Mouse (Mus musculus): ENCODE data around the gene Izumo1. TPM values are rescaled to one million over a fixed set of nuclear protein-coding genes. Genes with fewer than 3 reads are reported as not detected.
A peak's percentile ranks its signal among the peaks of the same experiment; 100 is the strongest.

Izumo1 gene
- polyA plus RNA-seq, 1 experiment from 2014 or later: 0.13 TPM

- no peaks in the 10 kb centered on the region for H3K9me3 ChIP-seq
- H3K4me3 ChIP-seq (replicated peaks): no peak overlapping the region
- H3K27ac ChIP-seq: peak overlapping the region; percentile 29; the same call in 1 of the 2 replicates
- H3K4me2 ChIP-seq: no peak overlapping the region
- ATAC-seq (ENCODE audit: insufficient number of reproducible peaks, insufficient read depth, low FRiP score, low TSS enrichment, low read depth): no peak
- H3K27me3 ChIP-seq: peaks cover 23% of the 10 kb centered on the region
- H3K9ac ChIP-seq (replicated peaks): 0 out of 2 replicates have a peak overlapping the region, but pooled peaks have one; percentile 8
- peaks cover 26% of the 10 kb centered on the region for H3K4me1 ChIP-seq (replicated peaks)
- H3K36me3 ChIP-seq: peaks cover 14% of the 10 kb centered on the region; the same call in 1 of the 2 replicates
- WGBS: 84% methylated on average over 15 of the region's 15 CpGs
Measured at GRCm38 (mm10) chr7:45635711-45636688, 14.4 kb downstream of the Izumo1 start.

- Histone ChIP-seq H3K9me3 (no peaks in the 10 kb centered on the region), H3K4me3 (replicated peaks) (no peak overlapping the region), H3K27me3 (peaks cover 8% of the 10 kb centered on the region), H3K4me2 (peak overlapping the region; percentile 51; the same call in 1 of the 2 replicates), H3K27ac (no peak overlapping the region), H3K9ac (replicated peaks) (no peak overlapping the region), H3K4me1 (replicated peaks) (peaks cover 36% of the 10 kb centered on the region), H3K36me3 (peaks cover 14% of the 10 kb centered on the region; the same call in 1 of the 2 replicates)
- ATAC-seq (ENCODE audit: insufficient number of reproducible peaks, insufficient read depth, low FRiP score, low TSS enrichment, low read depth): no peak
- 93% methylated on average over 6 of the region's 6 CpGs for WGBS
Measured at GRCm38 (mm10) chr7:45637710-45638109, 16.1 kb downstream of the Izumo1 start.

GRCm38 (mm10) chr7:45638623-45639401, 17.2 kb downstream of the Izumo1 start:
- Histone ChIP-seq H3K27ac (0 out of 2 replicates have a peak overlapping the region, but pooled peaks have one; percentile 53), H3K4me3 (replicated peaks) (peak overlapping the region; percentile 32), H3K9ac (replicated peaks) (0 out of 2 replicates have a peak overlapping the region, but pooled peaks have one; percentile 38), H3K27me3 (no peaks in the 10 kb centered on the region; the same call in 1 of the 2 replicates), H3K36me3 (peaks cover 14% of the 10 kb centered on the region; the same call in 1 of the 2 replicates), H3K4me1 (replicated peaks) (peaks cover 37% of the 10 kb centered on the region), H3K9me3 (no peaks in the 10 kb centered on the region), H3K4me2 (peak overlapping the region; percentile 51)
- WGBS: 18% methylated on average over 29 of the region's 29 CpGs
- peak; percentile 77 for ATAC-seq (ENCODE audit: insufficient number of reproducible peaks, insufficient read depth, low FRiP score, low TSS enrichment, low read depth)

- H3K4me1 ChIP-seq (replicated peaks): peaks cover 44% of the 10 kb centered on the region
Measured at GRCm38 (mm10) chr7:45639561-45640027, 18.0 kb downstream of the Izumo1 start, which contains the start of gene Mamstr. Gene Mamstr (plus strand): TSS chr7:45639977.

GRCm38 (mm10) chr7:45640191-45640957, 18.8 kb downstream of the Izumo1 start:
- no peak overlapping the region for H3K4me3 ChIP-seq (replicated peaks)
- H3K27ac ChIP-seq: no peak overlapping the region
- H3K4me2 ChIP-seq: peak overlapping the region; percentile 64; the same call in 1 of the 2 replicates
- ATAC-seq (ENCODE audit: insufficient number of reproducible peaks, insufficient read depth, low FRiP score, low TSS enrichment, low read depth): no peak
- 74% methylated on average over 19 of the region's 19 CpGs for WGBS
- H3K9me3 ChIP-seq: no peaks in the 10 kb centered on the region
- H3K9ac ChIP-seq (replicated peaks): no peak overlapping the region
- H3K36me3 ChIP-seq: peaks cover 14% of the 10 kb centered on the region; the same call in 1 of the 2 replicates
- peaks cover 49% of the 10 kb centered on the region for H3K4me1 ChIP-seq (replicated peaks)
- peaks cover 6% of the 10 kb centered on the region; the same call in 1 of the 2 replicates for H3K27me3 ChIP-seq

More at GRCm38 (mm10) chr7:45639561-45640027, 18.0 kb downstream of the Izumo1 start, which contains the start of gene Mamstr:
- WGBS: 18% methylated on average over 19 of the region's 19 CpGs
- peaks cover under 1% of the 10 kb centered on the region; the same call in 1 of the 2 replicates for H3K27me3 ChIP-seq
- H3K36me3 ChIP-seq: peaks cover 14% of the 10 kb centered on the region; the same call in 1 of the 2 replicates
- 0 out of 2 replicates have a peak within 1 kb of the TSS, but pooled peaks have one; percentile 53 for H3K27ac ChIP-seq
- H3K4me2 ChIP-seq: peak within 1 kb of the TSS; percentile 64; the same call in 1 of the 2 replicates
- peak within 1 kb of the TSS; percentile 32; the same call in 1 of the 2 replicates for H3K4me3 ChIP-seq (replicated peaks)
- no peaks in the 10 kb centered on the region for H3K9me3 ChIP-seq
- no peak for ATAC-seq (ENCODE audit: insufficient number of reproducible peaks, insufficient read depth, low FRiP score, low TSS enrichment, low read depth)
- no peak within 1 kb of the TSS for H3K9ac ChIP-seq (replicated peaks)

GRCm38 (mm10) chr7:45641391-45642040, 19.9 kb downstream of the Izumo1 start:
- Histone ChIP-seq H3K9me3 (no peaks in the 10 kb centered on the region), H3K36me3 (peaks cover 8% of the 10 kb centered on the region; the same call in 1 of the 2 replicates), H3K4me3 (replicated peaks) (0 out of 2 replicates have a peak overlapping the region, but pooled peaks have one; percentile 1), H3K4me2 (peak overlapping the region; percentile 64), H3K27me3 (peaks cover 6% of the 10 kb centered on the region; the same call in 1 of the 2 replicates), H3K9ac (replicated peaks) (0 out of 2 replicates have a peak overlapping the region, but pooled peaks have one; percentile 2), H3K27ac (0 out of 2 replicates have a peak overlapping the region, but pooled peaks have one; percentile 37), H3K4me1 (replicated peaks) (peaks cover 49% of the 10 kb centered on the region)
- no peak for ATAC-seq (ENCODE audit: insufficient number of reproducible peaks, insufficient read depth, low FRiP score, low TSS enrichment, low read depth)
- 63% methylated on average over 17 of the region's 17 CpGs for WGBS

GRCm38 (mm10) chr7:45642083-45642482, 20.5 kb downstream of the Izumo1 start:
- Histone ChIP-seq H3K4me1 (replicated peaks) (peaks cover 49% of the 10 kb centered on the region), H3K27me3 (peaks cover 6% of the 10 kb centered on the region; the same call in 1 of the 2 replicates), H3K4me3 (replicated peaks) (peak overlapping the region; percentile 48; the same call in 1 of the 2 replicates), H3K27ac (no peak overlapping the region), H3K9me3 (no peaks in the 10 kb centered on the region), H3K36me3 (0 out of 2 replicates have a peak, but pooled peaks cover 3% of the 10 kb centered on the region), H3K9ac (replicated peaks) (no peak overlapping the region), H3K4me2 (peak overlapping the region; percentile 64)
- no peak for ATAC-seq (ENCODE audit: insufficient number of reproducible peaks, insufficient read depth, low FRiP score, low TSS enrichment, low read depth)
- WGBS: 83% methylated on average over 5 of the region's 5 CpGs

GRCm38 (mm10) chr7:45642503-45643255, 21.1 kb downstream of the Izumo1 start:
- Histone ChIP-seq H3K36me3 (no peaks in the 10 kb centered on the region), H3K4me2 (peak overlapping the region; percentile 64), H3K9ac (replicated peaks) (peak overlapping the region; percentile 65), H3K4me3 (replicated peaks) (peak overlapping the region; percentile 48), H3K4me1 (replicated peaks) (peaks cover 48% of the 10 kb centered on the region), H3K27ac (peak overlapping the region; percentile 89), H3K27me3 (peaks cover 9% of the 10 kb centered on the region; the same call in 1 of the 2 replicates), H3K9me3 (no peaks in the 10 kb centered on the region)
- WGBS: 37% methylated on average over 16 of the region's 16 CpGs
- no peak for ATAC-seq (ENCODE audit: insufficient number of reproducible peaks, insufficient read depth, low FRiP score, low TSS enrichment, low read depth)
